Mouse (Mus musculus): ENCODE measurements around the gene Eif4g1. TPM values are rescaled to one million over a fixed set of nuclear protein-coding genes. Genes with fewer than 3 reads are reported as not detected.

Gene Eif4g1
- polyA plus RNA-seq, 1 experiment = 618 TPM

DNA sequence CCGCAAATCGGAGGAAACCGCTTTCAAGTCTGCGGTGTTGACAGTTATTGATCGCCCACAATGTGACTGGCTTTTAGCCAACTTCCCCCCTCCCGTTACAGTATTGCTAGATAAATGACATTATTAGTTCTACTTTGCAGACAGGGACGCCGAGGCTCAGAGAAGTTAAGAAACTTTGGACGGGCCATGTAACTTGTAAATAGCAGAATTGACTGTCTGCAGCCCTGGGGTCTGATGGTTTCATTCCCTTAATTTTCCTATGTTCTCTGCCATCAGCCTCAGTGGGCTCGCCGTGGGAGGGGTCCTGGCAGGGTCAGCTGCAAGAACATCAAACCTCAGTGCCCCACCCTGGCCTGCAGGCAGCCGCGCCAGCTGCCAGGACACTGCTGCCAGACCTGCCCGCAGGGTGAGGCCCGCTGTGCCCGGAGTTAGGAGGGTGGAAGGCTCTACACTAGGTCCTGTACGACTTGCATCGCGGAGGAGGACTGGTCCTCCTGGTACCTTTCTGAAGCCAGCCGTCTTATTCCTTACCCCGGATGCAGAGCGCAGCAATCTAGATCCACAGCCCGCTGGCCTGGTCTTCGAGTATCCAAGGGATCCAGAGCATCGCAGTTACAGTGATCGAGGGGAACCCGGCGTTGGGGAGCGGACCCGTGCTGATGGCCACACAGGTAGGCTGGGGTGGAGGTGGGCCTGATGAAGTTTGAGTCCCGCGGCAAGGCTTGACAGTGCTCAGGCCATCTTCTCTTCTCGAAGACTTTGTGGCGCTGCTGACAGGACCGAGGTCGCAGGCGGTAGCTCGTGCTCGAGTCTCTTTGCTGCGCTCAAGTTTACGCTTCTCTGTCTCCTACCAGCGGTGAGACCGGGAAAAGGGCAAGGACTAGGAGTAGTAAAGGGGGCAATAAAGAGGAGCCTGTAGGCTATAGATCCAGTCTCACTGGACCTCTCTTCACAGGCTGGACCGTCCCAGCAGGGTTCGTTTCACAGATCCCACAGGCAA, 65.9 kb downstream of the Eif4g1 start, which contains the start of gene Thpo:
Gene Thpo, minus strand, starts transcription at position 781 of the 1,000 bp plus-strand sequence.
- DNase-seq = no peak
- no peaks in the 10 kb centered on the region for H3K36me3 ChIP-seq (ENCODE audit: control insufficient read depth, insufficient read depth, low read length)
- WGBS = 6% methylated on average over 45 of the region's 45 CpGs
- H3K27me3 ChIP-seq (ENCODE audit: control insufficient read depth, insufficient read depth, low read length) = peaks cover 21% of the 10 kb centered on the region
- no peak within 1 kb of the TSS for H3K27ac ChIP-seq (ENCODE audit: control insufficient read depth, insufficient read depth, low read length)
- 0 out of 2 replicates have a peak within 1 kb of the TSS, but pooled peaks have one; percentile 14 for H3K4me3 ChIP-seq (ENCODE audit: control insufficient read depth, insufficient read depth, low read length)
- 0 out of 2 replicates have a peak, but pooled peaks cover 3% of the 10 kb centered on the region for H3K4me1 ChIP-seq (replicated peaks; ENCODE audit: control insufficient read depth, insufficient read depth, low read length)
- TF ChIP-seq POLR2A (IDR thresholded peaks at IDR 0.05; ENCODE audit: control insufficient read depth, extremely low read depth, insufficient read depth, low read length, poor library complexity) (no peak), CTCF (IDR thresholded peaks at IDR 0.05; ENCODE audit: borderline replicate concordance, control insufficient read depth, extremely low read depth, insufficient read depth, low read length, poor library complexity) (no peak)

DNA sequence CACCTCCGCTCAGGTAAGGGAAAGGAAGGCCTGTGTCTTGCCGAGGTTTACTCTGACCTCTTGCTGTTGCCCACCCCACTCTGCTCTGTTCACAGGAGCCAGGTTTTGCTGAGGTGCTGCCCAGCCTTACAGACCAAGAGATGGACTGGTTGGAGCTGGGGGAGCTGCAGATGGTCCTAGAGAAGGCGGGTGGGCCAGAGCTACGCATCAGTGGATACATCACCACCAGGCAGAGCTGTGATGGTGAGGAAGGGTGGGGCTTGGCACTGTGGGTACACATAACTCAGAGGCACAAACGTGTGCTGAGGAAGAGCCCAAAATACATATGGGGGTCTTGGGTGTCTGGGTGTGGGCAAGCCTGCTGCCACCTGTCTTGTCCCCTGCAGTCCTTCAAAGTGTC, 67.5 kb downstream of the Eif4g1 start:
- Histone ChIP-seq H3K36me3 (ENCODE audit: control insufficient read depth, insufficient read depth, low read length) (no peaks in the 10 kb centered on the region), H3K27ac (ENCODE audit: control insufficient read depth, insufficient read depth, low read length) (no peak overlapping the region), H3K4me1 (replicated peaks; ENCODE audit: control insufficient read depth, insufficient read depth, low read length) (0 out of 2 replicates have a peak, but pooled peaks cover 3% of the 10 kb centered on the region), H3K4me3 (ENCODE audit: control insufficient read depth, insufficient read depth, low read length) (no peak overlapping the region), H3K27me3 (ENCODE audit: control insufficient read depth, insufficient read depth, low read length) (peaks cover 21% of the 10 kb centered on the region)
- no peak for DNase-seq
- no peak for TF ChIP-seq POLR2A (IDR thresholded peaks at IDR 0.05; ENCODE audit: control insufficient read depth, extremely low read depth, insufficient read depth, low read length, poor library complexity)
- WGBS = 79% methylated on average over 5 of the region's 5 CpGs

DNA sequence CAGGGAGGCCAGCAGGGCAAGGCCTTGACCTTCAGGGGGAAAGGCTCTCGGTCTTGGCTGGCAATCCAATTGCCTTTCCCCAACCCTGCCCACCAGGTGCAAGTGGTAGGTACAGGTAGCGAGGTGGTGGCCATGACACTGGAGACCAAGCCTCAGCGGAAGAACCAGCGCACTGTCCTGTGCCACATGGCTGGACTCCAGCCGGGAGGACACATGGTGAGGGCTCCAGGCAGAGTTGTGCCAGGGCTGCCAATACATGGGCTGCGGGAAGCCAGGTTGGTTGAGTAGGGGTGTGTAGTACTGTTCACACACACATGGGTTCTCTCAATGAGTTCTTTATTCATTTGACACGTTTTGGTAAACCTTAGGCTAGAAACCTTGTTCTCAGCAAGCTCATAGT, 68.1 kb downstream of the Eif4g1 start:
- Histone ChIP-seq H3K36me3 (ENCODE audit: control insufficient read depth, insufficient read depth, low read length) (no peaks in the 10 kb centered on the region), H3K27ac (ENCODE audit: control insufficient read depth, insufficient read depth, low read length) (no peak overlapping the region), H3K27me3 (ENCODE audit: control insufficient read depth, insufficient read depth, low read length) (peaks cover 21% of the 10 kb centered on the region), H3K4me3 (ENCODE audit: control insufficient read depth, insufficient read depth, low read length) (no peak overlapping the region), H3K4me1 (replicated peaks; ENCODE audit: control insufficient read depth, insufficient read depth, low read length) (0 out of 2 replicates have a peak, but pooled peaks cover 3% of the 10 kb centered on the region)
- TF ChIP-seq CTCF (IDR thresholded peaks at IDR 0.05; ENCODE audit: borderline replicate concordance, control insufficient read depth, extremely low read depth, insufficient read depth, low read length, poor library complexity) (no peak), POLR2A (IDR thresholded peaks at IDR 0.05; ENCODE audit: control insufficient read depth, extremely low read depth, insufficient read depth, low read length, poor library complexity) (no peak)
- DNase-seq = no peak
- WGBS = 91% methylated on average over 7 of the region's 7 CpGs

DNA sequence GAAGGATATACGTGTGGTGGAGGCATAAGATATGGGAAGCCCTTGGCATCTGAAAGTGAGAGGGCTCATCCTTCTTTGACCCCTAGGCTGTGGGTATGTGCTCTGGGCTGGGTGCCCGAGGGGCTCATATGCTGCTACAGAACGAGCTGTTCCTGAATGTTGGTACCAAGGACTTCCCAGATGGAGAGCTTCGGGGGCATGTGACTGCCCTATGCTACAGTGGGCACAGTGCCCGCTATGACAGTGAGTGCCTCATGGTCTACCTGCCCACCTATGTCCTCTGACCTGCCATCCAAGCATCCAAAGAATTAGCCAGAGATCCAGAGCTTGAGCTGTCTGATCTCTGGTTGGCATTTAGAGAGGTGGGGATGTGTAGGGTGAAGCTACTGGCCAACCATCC, 68.7 kb downstream of the Eif4g1 start:
- peaks cover 21% of the 10 kb centered on the region for H3K27me3 ChIP-seq (ENCODE audit: control insufficient read depth, insufficient read depth, low read length)

DNA sequence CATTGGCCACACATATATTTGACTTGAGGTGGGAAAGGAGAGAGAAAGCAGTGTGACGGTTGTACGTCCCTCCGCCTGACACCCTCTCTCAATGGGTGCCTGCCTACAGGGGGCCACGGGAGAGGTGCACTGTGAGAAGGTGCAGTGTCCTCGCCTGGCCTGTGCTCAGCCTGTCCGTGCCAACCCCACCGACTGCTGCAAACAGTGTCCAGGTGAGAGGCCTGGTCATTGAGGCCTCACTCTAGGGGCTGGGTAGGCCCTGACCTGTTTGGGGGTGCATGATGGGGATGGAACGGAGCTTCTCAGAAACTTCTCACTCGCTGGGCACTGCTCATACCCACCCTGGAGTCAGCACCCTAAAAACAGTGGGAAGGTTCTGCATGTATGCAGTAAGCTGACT, 71.7 kb downstream of the Eif4g1 start:
- Histone ChIP-seq H3K36me3 (ENCODE audit: control insufficient read depth, insufficient read depth, low read length) (no peaks in the 10 kb centered on the region), H3K4me3 (ENCODE audit: control insufficient read depth, insufficient read depth, low read length) (no peak overlapping the region), H3K4me1 (replicated peaks; ENCODE audit: control insufficient read depth, insufficient read depth, low read length) (no peaks in the 10 kb centered on the region), H3K27me3 (ENCODE audit: control insufficient read depth, insufficient read depth, low read length) (peaks cover 7% of the 10 kb centered on the region; the same call in 1 of the 2 replicates), H3K27ac (ENCODE audit: control insufficient read depth, insufficient read depth, low read length) (no peak overlapping the region)
- 94% methylated on average over 9 of the region's 9 CpGs for WGBS
- TF ChIP-seq CTCF (IDR thresholded peaks at IDR 0.05; ENCODE audit: borderline replicate concordance, control insufficient read depth, extremely low read depth, insufficient read depth, low read length, poor library complexity) (no peak), POLR2A (IDR thresholded peaks at IDR 0.05; ENCODE audit: control insufficient read depth, extremely low read depth, insufficient read depth, low read length, poor library complexity) (no peak)
- DNase-seq = no peak

More for the DNA sequence above, 68.7 kb downstream of the Eif4g1 start:
- 0 out of 2 replicates have a peak, but pooled peaks cover 3% of the 10 kb centered on the region for H3K4me1 ChIP-seq (replicated peaks; ENCODE audit: control insufficient read depth, insufficient read depth, low read length)
- no peak for DNase-seq
- no peak overlapping the region for H3K27ac ChIP-seq (ENCODE audit: control insufficient read depth, insufficient read depth, low read length)
- H3K36me3 ChIP-seq (ENCODE audit: control insufficient read depth, insufficient read depth, low read length) = no peaks in the 10 kb centered on the region
- no peak for TF ChIP-seq POLR2A (IDR thresholded peaks at IDR 0.05; ENCODE audit: control insufficient read depth, extremely low read depth, insufficient read depth, low read length, poor library complexity)
- no peak for TF ChIP-seq CTCF (IDR thresholded peaks at IDR 0.05; ENCODE audit: borderline replicate concordance, control insufficient read depth, extremely low read depth, insufficient read depth, low read length, poor library complexity)
- WGBS = 88% methylated on average over 5 of the region's 5 CpGs
- no peak overlapping the region for H3K4me3 ChIP-seq (ENCODE audit: control insufficient read depth, insufficient read depth, low read length)

Other genes with a start within 250 kb of the Eif4g1 start
- 244 and 275 TPM in 2 replicates for gene Abcc5, start 241.9 kb upstream of the Eif4g1 start, polyA plus RNA-seq (2012; rRNA removed)
- 40.7 and 44.7 TPM in 2 replicates for gene Eif2b5, start 169.5 kb upstream of the Eif4g1 start, polyA plus RNA-seq (2012; rRNA removed)
- 42.7 and 49.5 TPM in 2 replicates for gene Dvl3, start 151.3 kb upstream of the Eif4g1 start, polyA plus RNA-seq (2012; rRNA removed)
- gene Ap2m1, start 132.8 kb upstream of the Eif4g1 start, polyA plus RNA-seq (2012; rRNA removed) = 512 and 578 TPM in 2 replicates
- 60.9 and 70.8 TPM in 2 replicates for gene Abcf3, start 119.7 kb upstream of the Eif4g1 start, polyA plus RNA-seq (2012; rRNA removed)
- 0.03 and 0.15 TPM in 2 replicates for gene Vwa5b2, start 78.8 kb upstream of the Eif4g1 start, polyA plus RNA-seq (2012; rRNA removed)
- gene Eef1akmt4, start 56.7 kb upstream of the Eif4g1 start, polyA plus RNA-seq (2012; rRNA removed) = 21.3 and 24.0 TPM in 2 replicates
- gene Gm49333, start 56.7 kb upstream of the Eif4g1 start, polyA plus RNA-seq (2012; rRNA removed) = not detected in 2 replicates
- gene Alg3, start 56.6 kb upstream of the Eif4g1 start, polyA plus RNA-seq (2012; rRNA removed) = 35.0 and 35.4 TPM in 2 replicates
- gene Camk2n2, start 47.0 kb upstream of the Eif4g1 start, polyA plus RNA-seq (2012; rRNA removed) = 3.5 TPM in 2 replicates
- gene Ece2, start 38.5 kb upstream of the Eif4g1 start, polyA plus RNA-seq (2012; rRNA removed) = 0.32 and 0.42 TPM in 2 replicates
- gene Psmd2, start 16.7 kb upstream of the Eif4g1 start, polyA plus RNA-seq (2012; rRNA removed) = 101 and 104 TPM in 2 replicates
- gene Fam131a, start 24.9 kb downstream of the Eif4g1 start, polyA plus RNA-seq (2012; rRNA removed) = 6.9 and 8.9 TPM in 2 replicates
- gene Polr2h, start 49.4 kb downstream of the Eif4g1 start, polyA plus RNA-seq (2012; rRNA removed) = 24.7 and 32.9 TPM in 2 replicates
- 40.5 and 42.1 TPM in 2 replicates for gene Clcn2, start 49.4 kb downstream of the Eif4g1 start, polyA plus RNA-seq (2012; rRNA removed)
- gene Chrd, start 64.8 kb downstream of the Eif4g1 start, polyA plus RNA-seq (2012; rRNA removed) = 3.6 and 3.7 TPM in 2 replicates
- gene Thpo, start 66.2 kb downstream of the Eif4g1 start, polyA plus RNA-seq (2012; rRNA removed) = 0.69 and 1.0 TPM in 2 replicates

All from thymus, adult 2 months (tissue).